Mouse (Mus musculus) T-cell, adult 66 days (primary cell): ENCODE results near the gene Mgrn1. TPM values are rescaled to one million over a fixed set of nuclear protein-coding genes. Genes with fewer than 3 reads are reported as not detected.

Source experiments
- total RNA-seq, 2 experiments: library from RNA; stranded (reverse); gene quantifications; 3 replicates in 1 of 2; 4 replicates in 1 of 2; pipeline ENCODE4 v1.2.4; 2023

The Mgrn1 gene
- 10 to 100 TPM; 62.5 to 70.5 TPM for total RNA-seq

GRCm38 (mm10) chr16:4885760-4886689 is at the start of gene Mgrn1:
TSS of gene Mgrn1 (plus strand) at chr16:4886249.

GRCm38 (mm10) chr16:4880136-4880825 is 5.8 kb upstream of the Mgrn1 start, which contains the start of gene Ubald1:
TSS of gene Ubald1 (minus strand) at chr16:4880315.

GRCm38 (mm10) chr16:4938461-4938860 is 52.4 kb downstream of the Mgrn1 start, which contains the start of gene Nudt16l1:
TSS of gene Nudt16l1 (plus strand) at chr16:4938761.

GRCm38 (mm10) chr16:4963797-4964709 is 78.0 kb downstream of the Mgrn1 start, which contains the start of gene Anks3:
TSS of gene Anks3 (minus strand) at chr16:4964205.

Other genes starting within 250 kb of the Mgrn1 start
- gene Vasn, start 246.3 kb upstream of the Mgrn1 start, total RNA-seq: not detected
- gene Dnaja3, start 246.3 kb upstream of the Mgrn1 start, total RNA-seq: 10 to 100 TPM; 24.4 to 29.3 TPM
- gene Coro7, start 206.5 kb upstream of the Mgrn1 start, total RNA-seq: 100 to 1,000 TPM; 168 to 171 TPM
- gene Nmral1, start 166.9 kb upstream of the Mgrn1 start, total RNA-seq: 1 to 10 TPM; 3.0 to 3.2 TPM
- 10 to 100 TPM; 38.4 to 43.3 TPM for gene Hmox2, start 159.9 kb upstream of the Mgrn1 start, total RNA-seq
- 10 to 100 TPM; 43.9 to 46.7 TPM for gene Cdip1, start 96.0 kb upstream of the Mgrn1 start, total RNA-seq
- not detected for gene 4930562C15Rik, start 50.8 kb upstream of the Mgrn1 start, total RNA-seq
- 100 to 1,000 TPM; 139 to 150 TPM for gene Ubald1, start 5.9 kb upstream of the Mgrn1 start, total RNA-seq
- gene Nudt16l1, start 52.5 kb downstream of the Mgrn1 start, total RNA-seq: 10 to 100 TPM; 55.9 to 61.6 TPM
- gene Anks3, start 78.0 kb downstream of the Mgrn1 start, total RNA-seq: 10 to 100 TPM; 62.4 to 77.5 TPM
- not detected for gene Sept12, start 111.6 kb downstream of the Mgrn1 start, total RNA-seq
- gene Smim22, start 121.0 kb downstream of the Mgrn1 start, total RNA-seq: not detected
- 10 to 100 TPM; 11.3 to 17.4 TPM for gene Rogdi, start 127.3 kb downstream of the Mgrn1 start, total RNA-seq
- gene Glyr1, start 163.6 kb downstream of the Mgrn1 start, total RNA-seq: 100 to 1,000 TPM; 113 to 114 TPM
- gene Ubn1, start 163.8 kb downstream of the Mgrn1 start, total RNA-seq: 100 to 1,000 TPM in 1 of 2 experiments, 10 to 100 TPM in 1; 98.8 to 105 TPM
- not detected for gene Ppl, start 246.2 kb downstream of the Mgrn1 start, total RNA-seq